Mouse (Mus musculus) heart, postnatal 36 days (tissue): ENCODE results near the gene Aldh3b3. TPM values are rescaled to one million over a fixed set of nuclear protein-coding genes. Genes with fewer than 3 reads are reported as not detected.
A peak's percentile ranks its signal among the peaks of the same experiment; 100 is the strongest.
"Not testable (repeated sequence)": the region's sequence is repeated elsewhere in the genome, so short reads cannot be mapped to it uniquely, and the experiment has no call there.

Source experiments
- DNase-seq, 2 experiments: peaks; one replicate each; pipeline ENCODE4 v3.0.0; 2021 to 2022
- intact Hi-C: fragments of 180-260 bp; cut with DNase I; formaldehyde crosslinking; loops from one replicate; pipeline ENCODE4 v1.15.1; 2025
- total RNA-seq, 2 experiments: library from RNA; stranded (reverse); gene quantifications; 2 replicates each; pipeline ENCODE4 v1.2.3; 2021

Aldh3b3 gene
- total RNA-seq, 2 experiments from 2014 or later, result 0.38 to 0.56 TPM

DNA sequence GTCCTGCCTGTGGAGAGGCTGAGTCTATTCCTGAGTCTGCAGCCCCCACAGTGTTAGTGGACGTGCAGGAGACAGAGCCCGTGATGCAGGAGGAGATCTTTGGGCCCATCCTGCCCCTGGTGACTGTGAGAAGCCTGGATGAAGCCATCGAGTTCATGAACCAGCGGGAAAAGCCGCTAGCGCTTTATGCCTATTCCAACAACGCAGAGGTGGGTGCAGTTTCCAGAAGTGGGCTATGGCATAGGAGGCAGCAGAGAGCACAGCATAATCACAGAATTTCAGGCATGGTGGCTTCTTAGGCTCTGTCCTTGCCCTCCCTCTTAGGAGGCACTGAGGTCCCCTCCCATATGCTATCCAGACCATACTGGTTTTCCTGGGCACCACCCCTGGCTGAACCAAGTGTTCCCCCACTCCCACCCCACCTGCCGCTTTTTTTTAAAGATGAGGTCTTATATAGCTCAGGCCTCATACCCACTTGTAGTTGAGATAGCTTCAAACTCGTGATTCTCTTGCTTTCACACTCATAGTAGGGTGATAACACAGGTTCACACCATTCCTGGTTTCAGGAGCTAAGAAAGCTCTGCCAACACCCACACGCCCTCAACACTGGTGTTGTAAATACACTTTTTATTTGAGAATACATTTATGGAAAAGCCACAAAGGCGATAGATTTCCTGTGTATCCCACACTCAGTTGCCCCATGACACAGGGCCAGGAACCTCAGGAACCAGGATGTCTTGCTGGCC is 8.1 kb downstream of the Aldh3b3 start:
- no peak for DNase-seq

DNA sequence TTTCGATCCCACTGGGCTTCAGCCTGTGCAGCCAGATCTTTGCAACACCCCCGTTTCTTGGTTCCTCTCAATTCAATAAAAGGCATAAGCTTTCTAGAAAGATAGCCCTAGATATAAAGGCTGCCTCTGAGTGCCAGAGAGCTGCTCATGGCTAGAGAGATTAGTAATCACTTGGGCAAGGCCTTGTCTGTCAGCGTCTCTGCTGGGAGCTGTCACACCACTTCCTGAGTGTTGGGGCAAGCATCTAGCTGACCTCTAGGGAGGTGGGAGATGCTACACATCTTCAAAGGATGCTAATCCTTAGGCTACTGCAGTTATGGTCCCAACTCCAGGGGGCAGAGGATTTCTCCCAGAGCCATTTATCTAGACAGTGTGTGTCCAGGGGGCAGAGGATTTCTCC is 8.8 kb downstream of the Aldh3b3 start:
- DNase-seq, result no peak
- intact Hi-C loops, result no loop called here

More for the DNA sequence above, 8.1 kb downstream of the Aldh3b3 start:
- intact Hi-C loops, result no loop called here

- intact Hi-C loops, result no loop called here
- DNase-seq, result no peak
These were observed 13.8 kb downstream of the Aldh3b3 start, which contains the start of gene Aldh3b2 for GRCm38 (mm10) chr19:3972229-3972628. Gene Aldh3b2, plus strand, starts transcription at chr19:3972328.

- DNase-seq, intact Hi-C loops: not testable (repeated sequence)
These were observed 16.2 kb downstream of the Aldh3b3 start for GRCm38 (mm10) chr19:3974608-3975007.

DNA sequence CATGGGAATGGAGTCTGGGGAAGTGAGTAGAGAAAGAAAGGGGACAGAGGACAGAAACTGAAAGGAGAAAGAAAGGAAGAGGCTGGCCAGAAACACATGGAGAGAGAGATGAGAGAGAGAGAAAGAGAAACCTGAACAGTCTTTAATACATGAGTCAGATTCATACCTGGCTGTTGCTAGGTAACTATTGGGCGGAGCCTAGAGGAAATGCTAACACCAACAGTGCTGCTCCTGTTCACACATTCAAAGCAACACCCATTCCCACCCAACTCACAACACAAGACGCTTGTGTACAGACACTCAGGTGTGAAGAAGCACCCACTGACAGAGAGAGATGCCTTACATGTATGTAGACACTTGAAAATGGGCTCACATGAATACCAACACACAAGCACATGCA is 17.4 kb downstream of the Aldh3b3 start:
- DNase-seq, result no peak
- intact Hi-C loops, result no loop called here

- intact Hi-C loops, result loop anchor here (1.0 to 5.0 kb wide), 3 partner anchors 34 to 258 kb away; no protein-coding TSS in a partner anchor
- DNase-seq, result peak; percentile 77 to 79
These were observed 21.9 kb downstream of the Aldh3b3 start for GRCm38 (mm10) chr19:3980309-3980708.

DNA sequence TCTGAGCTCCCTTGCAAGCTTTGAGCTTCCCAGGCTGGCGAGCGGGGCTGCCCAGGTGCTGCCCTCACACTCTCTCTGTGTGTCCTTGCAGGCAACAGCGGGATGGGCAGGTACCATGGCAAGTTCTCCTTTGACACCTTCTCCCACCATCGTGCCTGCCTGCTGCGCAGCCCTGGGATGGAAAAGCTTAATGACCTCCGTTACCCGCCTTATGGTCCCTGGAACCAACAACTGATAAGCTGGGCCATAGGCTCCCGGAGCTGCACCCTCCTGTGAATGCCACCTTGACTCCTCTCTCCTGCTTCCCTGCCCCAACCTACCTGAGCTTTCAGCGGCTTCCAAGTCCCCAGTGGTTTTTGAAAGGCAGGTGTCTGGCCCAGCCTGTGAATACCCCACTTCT is 22.5 kb downstream of the Aldh3b3 start:
- DNase-seq, result no peak
- intact Hi-C loops, result loop anchor here (1.0 to 5.0 kb wide), 3 partner anchors 35 to 259 kb away; no protein-coding TSS in a partner anchor

DNA sequence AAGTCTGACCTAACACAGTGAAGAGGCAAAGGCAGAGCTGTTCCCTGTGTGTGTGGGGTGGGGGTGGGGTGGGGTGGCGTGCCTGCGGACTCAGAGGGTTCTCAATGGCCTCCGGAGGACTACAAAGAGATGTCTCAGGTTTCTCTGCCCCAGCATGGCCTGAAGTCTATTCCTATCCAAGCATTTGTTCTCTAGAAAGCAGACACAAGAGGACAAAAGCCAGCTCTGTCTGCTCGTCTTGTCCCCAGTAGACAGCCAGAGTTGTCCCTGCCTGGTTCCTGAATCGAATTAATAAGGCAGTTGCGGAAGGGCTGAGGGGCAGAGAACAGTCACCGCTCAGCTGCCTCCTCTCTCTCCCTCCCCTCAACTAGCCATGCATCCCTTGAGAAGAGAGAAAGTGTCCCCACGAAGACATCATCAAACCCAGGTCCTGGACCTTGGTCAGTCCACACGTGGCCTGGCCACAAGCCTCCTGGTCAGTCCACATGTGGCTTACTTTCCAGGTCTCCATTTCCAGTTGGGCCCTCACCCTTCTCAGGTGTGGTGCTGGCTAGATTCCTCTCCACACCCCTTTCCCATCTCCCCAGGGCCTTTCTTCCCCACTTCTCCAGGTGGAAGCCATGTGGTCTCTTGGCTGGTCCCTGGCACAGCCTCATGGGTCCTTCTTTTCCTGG is 25.2 kb downstream of the Aldh3b3 start:
- no peak for DNase-seq
- intact Hi-C loops, result loop anchor here (5.0 kb wide), 2 partner anchors 191 to 261 kb away; no protein-coding TSS in a partner anchor

DNA sequence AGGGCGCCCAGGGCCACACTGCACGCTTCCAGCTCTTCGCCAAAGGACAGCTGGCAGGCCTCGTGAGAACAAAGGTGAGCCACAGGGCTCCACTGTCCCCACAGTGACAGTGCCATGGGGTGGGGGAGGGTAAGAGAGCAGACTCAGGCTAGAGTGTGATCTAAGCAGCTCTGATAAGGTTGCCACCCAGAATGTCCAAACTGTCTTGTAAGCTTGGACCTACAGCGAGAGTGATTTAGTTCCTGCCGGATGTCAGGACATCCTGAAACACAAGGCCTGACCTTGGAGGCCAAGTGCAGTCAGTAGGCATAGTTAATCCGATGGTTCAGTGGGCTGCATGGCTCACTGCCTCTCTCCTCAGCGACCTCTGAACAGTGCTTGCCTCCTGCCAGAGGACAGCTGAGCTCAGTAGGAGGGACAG is 26.8 kb downstream of the Aldh3b3 start:
- intact Hi-C loops, result no loop called here
- DNase-seq, result peak; percentile 38 to 54

DNA sequence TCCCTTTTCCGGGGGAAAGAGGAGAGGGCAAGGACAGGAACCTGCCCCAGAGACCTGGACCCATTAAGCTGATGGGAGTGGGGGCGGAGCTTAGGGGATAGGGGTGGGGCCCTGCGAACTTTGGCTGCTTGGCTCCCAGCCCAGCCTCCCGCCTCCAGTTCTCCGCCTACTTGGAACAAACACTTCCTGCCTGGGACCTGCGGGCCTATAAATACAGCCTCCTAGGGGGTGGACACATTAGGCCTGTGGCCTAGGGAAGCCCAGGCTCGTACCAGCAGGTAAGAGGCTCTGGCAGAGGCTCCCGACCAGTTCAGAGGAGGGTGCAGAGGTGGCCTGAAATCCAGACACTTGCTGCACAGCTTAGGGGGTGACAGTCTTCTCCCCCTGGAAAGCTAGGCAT is 27.9 kb downstream of the Aldh3b3 start, which contains the start of gene Acy3:
TSS of gene Acy3 (plus strand) at position 237 of the 400 bp plus-strand sequence.
- intact Hi-C loops, result no loop called here
- peak; percentile 86 to 87 for DNase-seq

DNA sequence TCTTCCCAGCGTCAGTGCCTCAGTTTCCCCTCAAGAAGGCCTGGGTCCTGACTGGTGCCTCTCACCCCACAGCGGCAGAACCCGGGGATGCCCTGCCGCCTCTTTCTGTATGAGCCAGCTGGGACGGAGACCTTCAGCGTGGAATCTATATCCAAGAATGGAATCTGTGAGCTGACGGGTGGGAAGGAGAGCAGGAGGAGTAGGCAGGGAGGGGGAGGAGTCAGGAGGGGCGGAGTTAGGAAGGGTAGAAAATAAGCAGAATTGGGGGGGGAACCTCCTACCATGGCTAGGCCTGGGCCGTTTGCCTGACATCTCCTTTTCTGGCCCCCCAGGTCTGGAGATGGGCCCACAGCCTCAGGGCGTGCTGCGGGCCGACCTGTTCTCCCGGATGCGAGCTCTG is 29.6 kb downstream of the Aldh3b3 start:
- DNase-seq, result no peak
- intact Hi-C loops, result no loop called here

DNA sequence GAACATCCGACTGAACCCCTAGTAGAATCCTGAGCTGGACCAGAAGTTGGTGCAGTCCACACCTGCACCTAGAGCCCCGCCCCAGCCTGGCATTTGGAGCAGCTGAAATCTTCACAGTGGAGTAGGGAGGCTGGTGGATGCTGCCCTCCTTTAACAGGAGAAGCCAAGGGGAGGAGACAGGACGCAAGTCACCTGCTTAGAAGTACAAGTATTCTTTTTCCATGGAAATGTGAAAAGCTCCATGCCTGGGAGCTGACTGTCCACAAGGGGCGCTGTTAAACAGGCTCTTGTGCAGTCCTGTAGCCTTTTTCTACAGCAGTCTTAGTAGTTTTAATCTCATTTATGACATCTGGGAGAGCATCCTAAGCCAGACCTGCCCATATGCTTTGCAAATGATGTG is 30.3 kb downstream of the Aldh3b3 start:
- DNase-seq, result no peak
- intact Hi-C loops, result no loop called here

DNA sequence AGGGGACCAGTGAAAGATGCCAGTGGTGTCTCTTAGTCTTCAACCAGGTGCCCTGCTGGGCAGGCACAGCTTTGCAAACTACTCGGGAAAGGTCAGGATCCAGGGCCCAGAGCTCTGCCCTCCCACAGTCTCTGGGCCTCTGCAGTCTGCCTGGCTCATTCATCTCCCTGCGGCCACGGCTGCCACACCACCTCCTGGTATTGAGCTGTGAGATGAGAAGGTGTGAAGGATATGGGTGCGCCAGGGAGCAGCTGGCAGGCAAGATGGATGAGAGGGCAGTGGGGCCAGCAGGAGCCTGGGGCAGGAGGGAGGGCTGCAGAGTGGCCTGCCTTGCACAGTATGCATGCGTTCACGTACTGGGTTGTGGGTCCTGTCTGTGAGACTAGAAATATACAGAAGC is 32.4 kb downstream of the Aldh3b3 start:
- no peak for DNase-seq
- intact Hi-C loops, result no loop called here

DNA sequence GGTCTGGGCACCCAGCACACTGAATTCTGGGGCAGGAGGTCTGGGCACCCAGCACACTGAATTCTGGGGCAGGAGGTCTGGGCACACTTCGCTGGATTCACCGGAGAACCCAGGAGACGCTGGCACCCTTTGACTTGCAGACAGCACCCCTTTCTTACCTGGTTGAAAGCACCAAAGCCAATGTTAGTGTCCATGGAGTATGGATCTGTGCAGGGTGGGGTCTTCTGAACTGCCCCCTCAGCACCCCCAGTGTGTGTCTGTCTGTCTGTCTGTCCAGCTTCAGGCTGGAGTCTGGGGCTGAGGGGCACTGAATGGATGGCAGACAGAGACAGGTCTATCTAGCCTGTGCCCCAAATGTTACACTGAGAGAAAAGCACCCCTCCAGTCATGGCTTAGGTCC is 33.1 kb downstream of the Aldh3b3 start:
- intact Hi-C loops, result no loop called here
- no peak for DNase-seq

DNA sequence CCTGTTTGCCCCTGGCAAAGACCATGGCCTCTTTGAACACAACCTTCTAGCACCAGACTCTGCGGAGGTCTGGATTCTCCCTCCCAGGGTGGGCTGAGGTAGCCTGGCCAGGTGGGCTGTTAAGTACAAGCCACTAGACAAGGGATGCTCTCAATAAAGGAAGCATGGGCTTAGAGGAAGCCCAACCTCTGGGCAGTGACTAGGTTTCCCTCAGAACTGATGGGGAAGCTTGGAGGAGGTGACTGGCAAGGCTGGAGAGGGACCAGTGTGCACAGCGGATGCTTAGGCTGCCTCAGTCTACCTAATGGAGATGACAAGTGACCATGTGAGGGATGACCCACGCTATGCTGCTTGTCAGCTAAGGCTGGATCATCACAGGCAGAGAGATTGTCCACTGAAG is 33.5 kb downstream of the Aldh3b3 start:
- intact Hi-C loops, result no loop called here
- no peak for DNase-seq

DNA sequence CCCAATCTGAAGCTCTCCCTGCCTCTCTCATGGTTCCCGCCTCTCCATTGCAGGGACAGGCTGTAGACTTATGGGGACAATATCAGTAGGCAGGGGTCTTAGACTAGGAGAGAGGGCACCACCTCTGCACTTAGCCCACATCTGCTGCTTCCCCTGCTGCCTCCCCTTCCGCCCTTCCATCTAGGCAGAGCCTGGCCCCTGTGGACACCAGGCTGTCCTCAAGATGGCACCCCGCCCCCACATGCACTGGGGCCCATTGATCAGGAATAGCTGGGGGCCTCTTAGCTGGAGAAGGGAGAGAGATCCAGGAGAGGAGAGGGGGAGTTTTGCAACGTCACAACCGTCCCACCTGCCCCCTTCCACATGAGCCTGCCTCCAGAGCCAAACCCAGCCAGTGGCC is 34.0 kb downstream of the Aldh3b3 start, which contains the start of gene Tbx10:
TSS of gene Tbx10 (plus strand) at position 337 of the 400 bp plus-strand sequence.
- DNase-seq, result no peak
- intact Hi-C loops, result no loop called here

DNA sequence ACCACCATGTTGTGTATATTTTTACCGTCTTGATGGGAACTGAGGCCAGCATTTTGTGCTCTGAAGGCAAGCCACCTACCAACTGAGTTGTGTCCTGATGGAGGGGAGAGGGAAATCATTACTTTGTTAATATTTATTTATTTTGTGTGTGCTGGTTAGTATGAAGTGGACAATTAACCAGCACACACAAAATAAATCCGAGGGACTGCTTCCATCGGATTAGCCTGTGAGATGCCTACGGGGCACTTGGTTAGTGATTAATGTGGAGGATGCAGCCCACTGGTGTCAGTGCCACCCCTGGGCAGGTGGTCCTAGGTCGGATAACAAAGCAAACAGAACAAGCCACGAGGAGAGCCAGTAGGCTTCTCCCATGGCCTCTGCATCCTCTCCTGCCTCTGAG is 36.5 kb downstream of the Aldh3b3 start:
- no peak for DNase-seq
- intact Hi-C loops, result no loop called here

DNA sequence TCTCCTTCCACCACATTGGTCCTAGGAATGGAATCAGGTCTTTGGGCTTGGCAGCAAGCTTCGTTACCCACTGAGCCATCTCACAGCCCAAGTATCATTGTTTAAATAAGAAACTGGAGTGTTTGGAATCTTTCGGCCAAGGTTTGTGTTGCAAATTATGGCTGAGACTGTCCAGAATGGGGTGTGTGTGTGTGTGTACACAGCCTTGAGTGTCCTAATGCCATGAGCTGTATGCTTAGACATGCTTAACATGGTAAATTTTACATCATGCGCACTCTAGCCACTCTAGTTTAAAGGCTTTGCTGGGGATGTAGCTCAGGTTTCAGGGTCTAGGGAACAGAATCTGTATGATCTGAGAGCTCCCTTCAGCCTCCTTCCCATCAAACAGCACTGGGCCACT is 37.1 kb downstream of the Aldh3b3 start:
- no peak for DNase-seq
- intact Hi-C loops, result no loop called here

DNA sequence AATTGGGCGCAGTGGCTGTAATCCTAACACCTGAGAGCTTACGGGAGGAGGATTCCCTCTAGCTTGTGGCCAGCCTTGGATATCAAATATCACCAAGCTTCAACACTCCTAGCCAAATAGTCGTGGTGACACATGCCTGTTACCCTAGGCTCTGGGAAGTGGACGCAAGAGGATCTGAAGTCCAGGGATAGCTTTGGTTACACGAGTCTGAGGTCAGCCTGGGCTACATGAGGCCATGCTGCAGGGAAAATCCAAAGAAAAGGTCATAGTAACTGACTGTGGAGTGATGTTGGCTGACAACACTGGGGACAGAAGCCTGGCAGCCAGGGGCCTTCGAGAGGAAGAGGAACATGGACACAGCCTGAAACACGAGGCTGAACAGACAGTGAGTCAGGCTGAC is 37.7 kb downstream of the Aldh3b3 start:
- no peak for DNase-seq
- intact Hi-C loops, result no loop called here

DNA sequence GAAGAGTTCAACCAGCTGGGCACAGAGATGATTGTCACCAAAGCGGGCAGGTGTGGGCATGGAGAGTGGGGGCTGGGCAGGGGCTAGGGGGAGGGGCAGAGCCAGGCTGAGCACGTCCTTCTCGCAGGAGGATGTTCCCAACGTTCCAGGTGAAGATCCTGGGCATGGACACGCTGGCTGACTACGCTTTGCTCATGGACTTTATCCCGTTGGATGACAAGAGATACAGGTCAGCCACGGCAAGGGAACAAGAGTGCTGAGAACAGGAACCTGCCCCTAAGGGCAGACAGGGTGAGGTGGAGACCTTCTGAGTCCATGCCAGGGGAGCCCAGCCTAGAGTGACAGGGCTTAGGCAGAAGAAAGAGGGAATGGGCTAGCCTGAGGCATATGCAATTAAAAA is 38.3 kb downstream of the Aldh3b3 start:
- intact Hi-C loops, result no loop called here

DNA sequence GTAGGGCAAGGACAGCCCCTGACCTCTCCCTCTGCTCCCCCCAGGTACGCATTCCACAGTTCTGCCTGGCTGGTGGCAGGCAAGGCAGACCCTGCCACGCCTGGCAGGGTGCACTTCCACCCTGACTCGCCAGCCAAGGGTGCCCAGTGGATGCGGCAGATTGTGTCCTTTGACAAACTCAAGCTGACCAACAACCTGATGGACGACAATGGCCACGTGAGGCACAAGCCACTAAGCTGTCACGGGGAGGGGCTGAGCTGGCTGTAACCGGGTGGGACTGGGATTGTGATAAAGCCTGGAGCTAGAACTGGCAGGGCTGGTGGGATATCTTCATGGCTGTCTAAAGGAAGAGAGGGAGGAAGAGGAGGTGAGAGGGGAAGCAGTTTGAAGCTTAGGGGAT is 38.8 kb downstream of the Aldh3b3 start:
- no peak for DNase-seq
- intact Hi-C loops, result no loop called here

More for the DNA sequence above, 38.3 kb downstream of the Aldh3b3 start:
- no peak for DNase-seq

DNA sequence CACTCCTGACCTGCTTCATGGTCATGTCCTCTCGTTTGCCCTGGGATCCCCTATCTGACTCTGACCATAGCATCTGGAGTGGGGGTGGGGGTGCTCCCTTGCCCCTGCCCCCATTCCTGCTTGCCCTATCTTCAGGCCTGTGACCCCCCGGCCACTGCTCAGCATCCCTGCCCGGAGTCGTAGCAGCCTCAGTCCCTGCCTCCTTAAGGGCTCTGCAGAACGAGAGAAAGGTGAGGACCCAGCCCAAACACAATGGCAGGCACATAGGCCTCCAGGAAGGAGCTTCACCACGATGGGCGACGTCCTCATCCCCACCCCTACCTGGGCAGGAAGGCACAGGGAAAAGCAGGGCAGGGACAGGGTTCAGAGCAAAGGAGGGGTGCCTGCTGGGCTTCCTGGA is 39.9 kb downstream of the Aldh3b3 start:
- no peak for DNase-seq
- intact Hi-C loops, result no loop called here
